Mouse (Mus musculus) splenic B cell, adult 2 months (primary cell): ENCODE results near the gene Rimbp2.

Source experiments
- DNase-seq: peaks from one replicate; pipeline ENCODE4 v3.0.0-alpha.2; 2011; ENCODE audit warnings: low read depth, low spot score
- H3K27me3 ChIP-seq: 2 replicates; pipeline ENCODE4 v1.6.1; 2012; ENCODE audit warnings: mild to moderate bottlenecking, low read length, moderate library complexity, mixed read lengths; ENCODE audit not compliant: control insufficient read depth, poor library complexity, insufficient read depth, severe bottlenecking
- H3K36me3 ChIP-seq: 2 replicates; pipeline ENCODE4 v1.6.1; 2012; ENCODE audit warnings: mild to moderate bottlenecking, low read length, moderate library complexity, mixed read lengths; ENCODE audit not compliant: control insufficient read depth, poor library complexity, insufficient read depth, severe bottlenecking

Gene Rimbp2

DNA sequence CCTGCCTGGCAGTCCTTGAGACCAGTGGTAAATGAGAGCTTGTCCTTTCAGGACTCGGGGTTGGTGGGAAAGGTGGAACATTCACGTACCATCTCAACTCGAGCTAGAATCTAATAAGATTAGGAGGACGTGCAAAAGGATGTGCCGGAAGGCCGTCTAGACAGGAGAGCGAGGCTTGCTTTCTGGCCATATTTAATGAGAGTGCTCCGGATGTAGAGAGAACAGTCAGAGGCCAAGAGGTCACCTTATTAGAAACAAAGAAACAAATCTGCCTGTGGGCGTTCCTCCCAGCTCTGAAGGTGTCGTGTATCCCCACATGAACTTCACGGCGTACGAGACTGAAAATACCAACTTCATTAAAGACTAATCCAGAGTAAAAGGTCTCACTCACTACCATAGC lies 53.3 kb downstream of the Rimbp2 start:
- DNase-seq = no peak
- Histone ChIP-seq H3K36me3 (no peaks in the 10 kb centered on the region), H3K27me3 (no peaks in the 10 kb centered on the region)

DNA sequence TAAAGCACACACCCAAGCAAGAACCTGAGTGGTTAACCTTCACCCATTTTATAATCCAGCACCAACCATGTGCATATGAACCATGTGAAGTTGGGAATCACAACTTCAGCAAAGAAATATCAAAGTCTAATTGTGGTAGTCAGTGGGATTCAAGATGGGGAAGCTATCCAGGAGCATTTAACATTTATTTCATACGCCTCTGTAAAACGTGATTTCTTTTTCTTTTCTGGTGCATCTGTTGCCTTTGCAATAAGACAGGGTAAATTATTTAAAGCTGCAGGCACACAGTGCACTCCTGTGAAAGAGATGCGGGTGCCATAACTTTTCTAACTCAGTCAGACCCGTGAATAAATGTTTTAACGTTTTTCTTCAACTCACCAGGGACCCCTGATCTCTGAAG lies 58.4 kb downstream of the Rimbp2 start:
- DNase-seq = no peak
- H3K36me3 ChIP-seq = no peaks in the 10 kb centered on the region
- H3K27me3 ChIP-seq = no peaks in the 10 kb centered on the region

DNA sequence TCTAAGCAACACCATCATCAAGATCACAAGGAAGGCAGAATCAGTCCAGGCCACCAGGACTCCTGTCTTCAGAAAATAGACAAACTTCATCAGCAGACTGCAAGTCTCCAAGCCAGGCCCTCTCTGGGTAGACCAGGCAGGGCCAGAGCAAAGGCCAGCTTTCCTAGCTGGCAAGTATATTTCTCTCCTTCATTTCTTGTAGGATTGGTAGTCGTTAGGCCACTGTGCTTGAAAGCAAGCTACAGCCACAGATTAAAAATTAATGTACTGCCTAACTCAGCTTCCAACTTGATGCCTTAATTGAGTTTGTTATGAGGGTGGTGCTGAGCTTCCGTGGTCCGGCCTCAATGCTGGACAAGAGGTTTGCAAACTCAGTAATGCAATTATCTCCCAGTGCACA lies 65.7 kb downstream of the Rimbp2 start:
- no peaks in the 10 kb centered on the region for H3K27me3 ChIP-seq
- no peaks in the 10 kb centered on the region for H3K36me3 ChIP-seq
- DNase-seq = no peak

DNA sequence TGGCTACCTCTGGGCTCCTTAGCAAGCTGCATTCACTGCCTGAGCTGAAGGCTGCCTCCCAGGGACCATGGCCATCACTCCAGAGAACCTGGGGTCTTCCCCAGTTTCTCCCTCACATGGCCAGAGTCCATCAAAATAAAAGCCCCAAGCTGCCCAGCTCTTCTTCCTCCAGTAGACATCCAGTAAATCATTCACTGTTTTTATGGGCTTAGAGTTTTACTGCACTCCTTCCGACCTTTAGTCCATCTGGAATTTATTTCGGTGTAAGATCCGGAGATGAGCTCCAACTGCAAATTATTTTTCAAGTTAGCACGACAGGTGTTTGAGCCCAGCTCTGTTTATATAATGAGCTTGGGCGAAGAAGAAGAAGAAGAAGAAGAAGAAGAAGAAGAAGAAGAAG lies 69.0 kb downstream of the Rimbp2 start:
- Histone ChIP-seq H3K36me3 (no peaks in the 10 kb centered on the region), H3K27me3 (no peaks in the 10 kb centered on the region)
- DNase-seq = no peak

GRCm38 (mm10) chr5:128879092-128879491 lies 74.2 kb downstream of the Rimbp2 start:
- no peak for DNase-seq
- no peaks in the 10 kb centered on the region for H3K36me3 ChIP-seq
- no peaks in the 10 kb centered on the region for H3K27me3 ChIP-seq

GRCm38 (mm10) chr5:128877425-128878035 lies 75.8 kb downstream of the Rimbp2 start:
- no peak for DNase-seq
- no peaks in the 10 kb centered on the region for H3K36me3 ChIP-seq

GRCm38 (mm10) chr5:128871706-128872105 lies 81.6 kb downstream of the Rimbp2 start:
- Histone ChIP-seq H3K36me3 (no peaks in the 10 kb centered on the region), H3K27me3 (no peaks in the 10 kb centered on the region)
- no peak for DNase-seq

More at GRCm38 (mm10) chr5:128877425-128878035, 75.8 kb downstream of the Rimbp2 start:
- no peaks in the 10 kb centered on the region for H3K27me3 ChIP-seq

DNA sequence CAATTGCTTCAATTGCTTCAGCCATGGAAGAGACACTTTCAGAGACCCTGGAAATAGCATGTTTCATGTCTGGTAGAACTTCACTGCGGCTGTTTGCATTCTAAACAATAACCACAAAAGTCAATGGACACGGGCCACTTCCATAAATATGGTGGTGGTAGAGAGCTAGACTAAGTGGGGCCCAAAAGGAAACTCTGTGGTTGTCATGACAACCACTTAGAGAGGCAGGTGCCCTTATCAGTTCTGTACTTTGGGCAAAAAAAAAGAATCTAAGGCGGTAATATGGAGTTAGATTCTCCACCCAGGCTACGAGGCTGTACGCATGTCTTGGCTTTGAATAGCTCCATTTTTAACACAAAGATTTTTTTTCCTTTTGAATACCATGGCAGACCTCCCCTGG lies 86.5 kb downstream of the Rimbp2 start:
- H3K36me3 ChIP-seq = no peaks in the 10 kb centered on the region
- DNase-seq = no peak
- H3K27me3 ChIP-seq = no peaks in the 10 kb centered on the region

- no peaks in the 10 kb centered on the region for H3K36me3 ChIP-seq
- no peak for DNase-seq
- H3K27me3 ChIP-seq = no peaks in the 10 kb centered on the region
These were observed 87.0 kb downstream of the Rimbp2 start for GRCm38 (mm10) chr5:128866291-128866690.

DNA sequence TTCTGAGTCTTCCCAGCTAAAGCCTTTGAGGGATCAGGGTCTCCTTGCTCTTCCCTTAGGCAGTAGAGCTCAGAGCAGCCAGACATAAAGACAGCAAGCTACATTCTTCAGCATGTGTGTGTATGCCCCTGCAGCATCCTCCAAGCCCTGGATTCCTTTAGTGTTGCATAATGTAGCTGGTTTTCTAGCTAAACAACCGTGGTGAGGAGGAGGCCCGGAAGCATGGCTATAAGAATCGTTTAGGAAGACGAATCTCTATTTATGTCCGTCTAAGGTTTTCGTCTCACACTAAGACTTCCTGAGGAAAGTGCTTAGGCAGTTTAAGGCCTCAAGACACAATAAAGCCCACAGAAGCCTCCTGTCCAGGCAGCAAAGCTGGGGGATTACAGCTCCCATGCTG lies 89.8 kb downstream of the Rimbp2 start:
- Histone ChIP-seq H3K27me3 (no peaks in the 10 kb centered on the region), H3K36me3 (no peaks in the 10 kb centered on the region)
- DNase-seq = no peak

DNA sequence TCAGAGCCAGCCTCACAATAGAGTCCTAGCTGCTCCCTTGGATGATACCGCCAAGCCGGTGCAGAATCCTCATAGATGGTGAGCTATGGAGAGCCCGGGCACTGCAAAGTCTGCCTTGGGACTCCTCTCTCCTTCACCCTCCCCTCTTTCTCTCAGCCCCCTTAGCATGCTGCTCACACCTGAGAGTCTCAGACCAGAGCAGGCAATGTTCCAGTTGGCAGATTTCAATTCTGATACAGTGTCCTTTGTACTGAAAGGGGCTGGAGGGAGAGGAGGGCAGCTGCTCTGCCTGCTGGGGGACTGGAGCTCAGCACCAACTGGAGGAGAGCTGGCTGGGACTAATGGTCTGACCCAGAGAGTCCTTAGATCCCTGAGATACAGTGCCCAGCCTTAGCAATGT lies 92.4 kb downstream of the Rimbp2 start:
- Histone ChIP-seq H3K27me3 (no peaks in the 10 kb centered on the region), H3K36me3 (no peaks in the 10 kb centered on the region)
- DNase-seq = no peak

DNA sequence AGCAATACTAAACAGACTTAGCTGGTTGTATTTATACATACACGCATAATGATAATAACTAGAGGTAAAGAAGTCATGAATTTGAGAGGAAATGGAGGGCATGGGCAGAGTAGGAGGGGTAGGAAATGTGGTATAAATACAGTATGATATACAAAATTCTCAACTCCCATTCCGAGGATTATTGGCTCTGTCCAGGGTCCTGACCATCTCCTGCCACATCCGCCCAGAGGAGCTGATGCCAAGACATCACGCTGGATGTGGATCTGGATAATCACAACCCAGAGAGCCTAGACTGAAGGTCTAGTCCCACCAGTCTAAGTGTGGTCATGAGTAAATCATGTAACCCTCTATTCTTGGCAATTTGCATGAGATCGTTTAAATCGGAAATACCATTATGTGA lies 100.5 kb downstream of the Rimbp2 start:
- Histone ChIP-seq H3K27me3 (no peaks in the 10 kb centered on the region), H3K36me3 (no peaks in the 10 kb centered on the region)
- no peak for DNase-seq

GRCm38 (mm10) chr5:128847806-128848205 lies 105.5 kb downstream of the Rimbp2 start:
- DNase-seq = no peak
- Histone ChIP-seq H3K36me3 (no peaks in the 10 kb centered on the region), H3K27me3 (no peaks in the 10 kb centered on the region)

DNA sequence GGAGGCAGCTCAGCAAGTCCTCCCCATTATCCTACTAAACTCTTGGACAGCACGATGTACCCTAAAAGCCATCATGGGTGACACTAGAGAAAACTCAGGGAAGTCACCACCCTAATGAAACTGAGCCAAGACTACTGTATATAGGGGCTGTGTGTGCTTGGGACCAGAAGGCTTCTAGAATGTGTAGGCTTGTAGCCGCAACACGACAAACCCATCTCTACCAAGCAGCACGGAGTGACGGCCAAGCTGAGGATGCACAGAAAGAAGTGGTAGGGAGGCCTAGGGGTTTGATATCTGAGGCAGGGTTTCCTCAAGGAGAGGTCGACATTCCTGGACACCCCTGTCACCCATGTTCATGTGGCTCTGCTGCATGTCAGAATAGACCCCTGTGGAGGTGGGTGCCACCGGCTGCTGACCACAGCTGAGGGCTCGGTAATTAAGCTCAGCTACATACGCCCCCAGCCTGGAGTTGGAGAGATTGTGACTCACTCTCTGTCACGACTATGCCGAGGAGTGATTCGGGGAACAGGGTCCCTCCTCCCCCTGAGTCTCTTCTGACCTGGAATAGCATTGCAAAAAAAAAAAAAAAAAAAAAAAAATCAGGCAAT lies 106.7 kb downstream of the Rimbp2 start:
- Histone ChIP-seq H3K27me3 (no peaks in the 10 kb centered on the region), H3K36me3 (no peaks in the 10 kb centered on the region)
- no peak for DNase-seq

GRCm38 (mm10) chr5:128845033-128845432 lies 108.3 kb downstream of the Rimbp2 start:
- no peaks in the 10 kb centered on the region for H3K27me3 ChIP-seq

GRCm38 (mm10) chr5:128843982-128844381 lies 109.3 kb downstream of the Rimbp2 start:
- Histone ChIP-seq H3K36me3 (no peaks in the 10 kb centered on the region), H3K27me3 (no peaks in the 10 kb centered on the region)
- DNase-seq = no peak

More at GRCm38 (mm10) chr5:128845033-128845432, 108.3 kb downstream of the Rimbp2 start:
- no peak for DNase-seq
- no peaks in the 10 kb centered on the region for H3K36me3 ChIP-seq
